Mouse (Mus musculus) C2C12 (cell line): ENCODE results near the gene Robo1. TPM values are rescaled to one million over a fixed set of nuclear protein-coding genes. Genes with fewer than 3 reads are reported as not detected.

Experiments used
- H3K27me3 ChIP-seq: one replicate; pipeline ENCODE4 v1.6.1; 2011; ENCODE audit not compliant: control insufficient read depth, insufficient read depth, insufficient read length
- H3K36me3 ChIP-seq: one replicate; pipeline ENCODE4 v1.6.1; 2011; ENCODE audit not compliant: control insufficient read depth, insufficient read depth
- H3K4me3 ChIP-seq: one replicate; pipeline ENCODE4 v1.5.1; 2011; ENCODE audit warnings: mild to moderate bottlenecking, control low read depth; ENCODE audit not compliant: poor library complexity, insufficient read depth, severe bottlenecking
- H3K79me2 ChIP-seq: one replicate; pipeline ENCODE4 v1.6.1; 2011; ENCODE audit not compliant: control insufficient read depth, insufficient read depth
- H3K79me3 ChIP-seq: one replicate; pipeline ENCODE4 v1.6.1; 2011; ENCODE audit warnings: low read depth, control low read depth
- H3ac ChIP-seq: one replicate; pipeline ENCODE3; 2011; ENCODE audit warnings: low read depth; ENCODE audit not compliant: control insufficient read depth, insufficient read length
- CEBPB ChIP-seq: IDR thresholded peaks from one replicate; pipeline ENCODE4 v1.6.1; 2011; ENCODE audit warnings: low read depth, mild to moderate bottlenecking, control low read depth, moderate library complexity
- CTCF ChIP-seq: IDR thresholded peaks from one replicate; pipeline ENCODE4 v1.5.1; 2011; ENCODE audit not compliant: control insufficient read depth, insufficient read depth, insufficient read length
- FOSL1 ChIP-seq: IDR thresholded peaks from one replicate; pipeline ENCODE4 v1.8.0; 2011; ENCODE audit warnings: mild to moderate bottlenecking, low read length; ENCODE audit not compliant: poor library complexity, insufficient read depth, severe bottlenecking
- MAX ChIP-seq: IDR thresholded peaks from one replicate; pipeline ENCODE4 v1.6.1; 2011; ENCODE audit warnings: mild to moderate bottlenecking, control low read depth
- MYOD1 ChIP-seq: IDR thresholded peaks from one replicate; pipeline ENCODE4 v1.6.1; 2011; ENCODE audit warnings: low read depth; ENCODE audit not compliant: control insufficient read depth, insufficient read length
- MYOG ChIP-seq: IDR thresholded peaks from one replicate; pipeline ENCODE4 v1.6.1; 2011; ENCODE audit not compliant: control insufficient read depth, insufficient read length; ENCODE audit errors: extremely low read depth
- USF1 ChIP-seq: IDR thresholded peaks from one replicate; pipeline ENCODE4 v1.6.1; 2011; ENCODE audit warnings: low read depth, mild to moderate bottlenecking, control low read depth, moderate library complexity
- polyA plus RNA-seq: library from polyadenylated mRNA; unstranded; fragments of >200 nt; fragmentation: generic; extraction: Trizol; gene quantifications from one replicate; pipeline ENCODE4 v1.2.1, GENCODE M21; 2012; ENCODE audit warnings: missing spikeins

The Robo1 gene
- polyA plus RNA-seq, 1 experiment, result 6.5 TPM

DNA sequence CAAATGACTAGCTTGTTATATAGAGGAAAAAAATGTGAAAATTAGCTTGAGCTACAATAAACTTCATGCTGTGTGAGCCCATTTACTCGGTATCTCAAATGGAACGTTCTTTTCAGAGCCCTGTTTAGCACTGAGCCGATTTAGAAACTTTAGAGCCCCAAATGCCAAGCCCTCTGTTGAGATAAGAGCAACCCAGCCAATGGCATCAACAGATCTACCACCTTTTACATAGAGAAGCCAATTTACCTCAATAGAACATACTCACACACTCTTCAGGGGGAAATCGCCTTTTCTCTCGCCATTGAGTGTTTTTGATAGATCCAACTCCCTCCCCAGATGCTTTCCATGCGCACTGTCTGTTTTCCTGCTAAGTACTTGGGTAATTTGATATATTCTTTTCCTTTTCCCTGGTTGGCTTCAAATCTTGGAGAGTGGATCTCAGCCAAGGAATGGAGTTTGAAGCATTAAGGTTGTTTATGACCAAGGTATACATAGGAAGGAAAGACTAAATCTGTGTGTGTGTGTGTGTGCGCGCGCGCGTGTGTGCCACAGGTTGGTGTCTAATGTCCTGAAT, 378.5 kb downstream of the Robo1 start:
- TF ChIP-seq CEBPB (no peak), FOSL1 (no peak), CTCF (no peak), USF1 (no peak), MAX (no peak), MYOD1 (no peak), MYOG (no peak)

DNA sequence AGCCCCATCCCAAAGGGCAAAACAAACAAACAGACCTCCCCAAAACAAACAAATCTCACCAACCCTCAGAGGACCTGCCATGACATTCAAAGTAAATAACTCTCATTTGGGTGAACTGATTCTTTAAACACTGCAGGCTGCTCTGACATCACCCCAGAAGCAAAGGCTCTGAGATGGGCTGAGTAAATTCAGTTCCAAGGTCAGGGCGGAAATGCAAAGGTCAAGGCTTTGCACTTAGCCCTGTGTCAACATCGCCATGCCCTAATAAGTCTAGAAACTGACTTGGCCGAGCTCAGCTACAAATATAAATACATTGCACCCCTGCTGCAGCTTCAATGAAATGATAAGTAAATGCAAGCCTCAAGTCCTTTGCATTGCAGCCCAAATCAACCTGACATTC, 379.5 kb downstream of the Robo1 start:
- no peak for TF ChIP-seq FOSL1
- no peak for TF ChIP-seq MAX
- no peak for TF ChIP-seq CTCF
- no peak for TF ChIP-seq USF1
- no peak for TF ChIP-seq MYOD1
- TF ChIP-seq CEBPB, result no peak
- TF ChIP-seq MYOG, result no peak
- no peaks in the 10 kb centered on the region for H3K36me3 ChIP-seq
- no peaks in the 10 kb centered on the region for H3K27me3 ChIP-seq
- no peaks in the 10 kb centered on the region for H3K79me3 ChIP-seq
- no peak overlapping the region for H3ac ChIP-seq
- no peak overlapping the region for H3K4me3 ChIP-seq
- H3K79me2 ChIP-seq, result no peaks in the 10 kb centered on the region

More for the DNA sequence above, 378.5 kb downstream of the Robo1 start:
- Histone ChIP-seq H3K4me3 (no peak overlapping the region), H3K27me3 (no peaks in the 10 kb centered on the region), H3ac (no peak overlapping the region), H3K79me2 (no peaks in the 10 kb centered on the region), H3K79me3 (no peaks in the 10 kb centered on the region), H3K36me3 (no peaks in the 10 kb centered on the region)

DNA sequence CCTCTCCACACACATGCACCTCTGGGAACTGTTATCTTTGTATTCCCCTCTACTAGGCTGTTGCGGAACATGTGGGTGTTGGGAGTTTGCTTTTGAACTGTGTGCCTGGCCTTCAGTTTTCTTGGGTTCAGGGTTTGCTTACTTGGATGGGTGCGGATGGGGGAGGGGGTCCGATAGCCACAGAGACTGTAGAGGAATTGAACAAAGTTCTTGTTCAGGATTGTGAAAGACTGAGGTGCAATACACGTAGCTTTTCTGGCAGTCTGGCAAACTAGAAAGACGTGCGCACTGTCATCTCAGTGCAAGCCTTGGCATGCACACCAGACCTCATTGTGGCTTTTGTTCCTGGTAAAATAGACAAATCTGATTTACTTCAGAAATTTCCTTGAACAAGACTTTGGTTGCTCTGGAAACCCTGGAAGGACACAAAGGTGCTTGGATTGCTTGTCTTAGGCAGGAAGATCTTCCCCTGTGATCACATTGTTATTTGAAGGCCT, 380.1 kb downstream of the Robo1 start:
- no peak overlapping the region for H3ac ChIP-seq
- no peaks in the 10 kb centered on the region for H3K27me3 ChIP-seq
- TF ChIP-seq MAX, result no peak
- no peak for TF ChIP-seq MYOG
- no peak for TF ChIP-seq FOSL1
- no peak for TF ChIP-seq USF1
- TF ChIP-seq MYOD1, result no peak
- no peak for TF ChIP-seq CEBPB
- no peak for TF ChIP-seq CTCF
- no peaks in the 10 kb centered on the region for H3K79me3 ChIP-seq
- H3K79me2 ChIP-seq, result no peaks in the 10 kb centered on the region
- H3K36me3 ChIP-seq, result no peaks in the 10 kb centered on the region
- no peak overlapping the region for H3K4me3 ChIP-seq

DNA sequence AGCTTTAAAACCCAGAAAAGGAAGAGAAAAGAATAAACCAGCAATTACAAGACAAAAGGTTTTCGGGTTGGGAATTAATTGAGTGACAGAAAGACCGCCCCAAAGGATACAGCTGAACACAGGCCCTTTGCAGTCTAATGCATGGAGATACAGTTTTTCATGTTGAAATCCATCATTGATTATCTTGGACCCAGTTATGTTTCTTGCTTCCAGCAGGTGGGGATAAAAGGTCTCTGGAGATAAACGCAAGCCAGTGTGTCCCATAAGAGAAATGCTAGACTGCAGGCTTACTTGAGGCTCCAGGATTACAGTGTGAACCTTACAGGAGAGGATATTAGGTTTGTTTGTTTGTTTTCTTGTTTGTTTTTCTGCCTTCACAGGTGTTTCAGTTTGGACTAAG, 383.8 kb downstream of the Robo1 start:
- no peaks in the 10 kb centered on the region for H3K36me3 ChIP-seq
- H3K79me2 ChIP-seq, result no peaks in the 10 kb centered on the region
- H3K4me3 ChIP-seq, result no peak overlapping the region
- no peak overlapping the region for H3ac ChIP-seq
- no peaks in the 10 kb centered on the region for H3K79me3 ChIP-seq
- H3K27me3 ChIP-seq, result no peaks in the 10 kb centered on the region
- no peak for TF ChIP-seq FOSL1
- TF ChIP-seq MAX, result no peak
- no peak for TF ChIP-seq CEBPB
- no peak for TF ChIP-seq CTCF
- no peak for TF ChIP-seq MYOG
- no peak for TF ChIP-seq MYOD1
- no peak for TF ChIP-seq USF1

DNA sequence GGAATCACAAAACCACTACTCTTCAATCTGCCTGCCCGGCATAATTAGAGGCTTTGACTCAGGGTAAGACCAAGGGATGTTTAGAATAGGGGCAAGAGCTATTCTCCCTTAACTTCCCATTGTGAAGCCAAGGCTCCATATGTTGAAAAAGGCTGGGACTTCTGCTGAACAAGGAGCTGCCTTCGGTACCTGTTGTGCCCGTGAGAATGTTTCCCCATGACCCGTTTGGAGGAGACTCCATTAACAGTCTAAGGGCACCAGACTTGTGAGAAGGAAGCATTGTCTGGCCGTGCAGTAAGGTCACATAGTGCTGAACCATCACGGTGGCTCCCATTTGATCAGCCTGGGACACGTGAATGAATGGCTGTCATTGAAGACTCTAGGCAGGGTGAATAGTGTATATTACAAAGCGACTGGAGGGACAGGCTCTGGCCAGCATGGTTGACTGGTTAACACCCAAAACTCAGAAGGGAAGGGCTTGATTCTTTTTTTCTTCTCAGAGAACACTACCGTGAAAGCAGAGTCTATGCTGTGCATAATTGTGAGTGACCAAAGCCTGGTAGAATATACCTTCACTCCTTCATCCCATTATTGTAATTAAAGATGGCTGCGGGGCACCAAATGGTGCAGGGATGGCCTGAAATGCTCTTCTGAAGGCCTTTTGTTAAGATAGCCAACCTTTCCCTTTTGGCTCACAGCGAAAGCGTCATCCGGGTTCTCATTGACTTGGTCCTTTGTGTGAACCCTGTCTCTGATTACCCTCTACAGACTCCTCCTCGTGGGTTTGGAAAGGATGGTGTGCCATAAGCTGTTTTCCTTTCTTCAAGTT, 385.6 kb downstream of the Robo1 start:
- no peaks in the 10 kb centered on the region for H3K36me3 ChIP-seq
- no peaks in the 10 kb centered on the region for H3K79me2 ChIP-seq
- TF ChIP-seq MYOG (no peak), MAX (no peak), USF1 (no peak), CTCF (no peak), FOSL1 (no peak), CEBPB (no peak), MYOD1 (no peak)
- no peaks in the 10 kb centered on the region for H3K79me3 ChIP-seq
- no peaks in the 10 kb centered on the region for H3K27me3 ChIP-seq
- no peak overlapping the region for H3K4me3 ChIP-seq
- H3ac ChIP-seq, result no peak overlapping the region
